Mouse (Mus musculus) cortical plate, adult 2 months (tissue): ENCODE measurements around the gene Dst. TPM values are rescaled to one million over a fixed set of nuclear protein-coding genes. Genes with fewer than 3 reads are reported as not detected.
A peak's percentile ranks its signal among the peaks of the same experiment; 100 is the strongest.

Experiments used
- H3K27ac ChIP-seq: fragments of 200-500 bp; 2 replicates; pipeline ENCODE4 v1.5.1; 2012; ENCODE audit warnings: low read length, control low read depth, inconsistent platforms; ENCODE audit not compliant: insufficient read depth
- H3K4me1 ChIP-seq: fragments of 200-500 bp; 2 replicates; pipeline ENCODE4 v1.6.1; 2011; ENCODE audit warnings: low read length; ENCODE audit not compliant: control insufficient read depth, insufficient read depth
- H3K4me3 ChIP-seq: fragments of 200-500 bp; 2 replicates; pipeline ENCODE4 v1.5.1; 2011; ENCODE audit warnings: mild to moderate bottlenecking, low read length, control low read depth; ENCODE audit not compliant: insufficient read depth
- CTCF ChIP-seq: fragments of 200-500 bp; IDR thresholded peaks from 2 replicates; pipeline ENCODE4 v1.5.1; 2011; ENCODE audit warnings: mild to moderate bottlenecking, control low read depth, low read length; ENCODE audit not compliant: insufficient read depth; ENCODE audit errors: extremely low read depth
- POLR2A ChIP-seq: fragments of 200-500 bp; IDR thresholded peaks from 2 replicates; pipeline ENCODE4 v1.6.1; 2011; ENCODE audit warnings: mild to moderate bottlenecking, low read length, control low read depth; ENCODE audit not compliant: insufficient read depth; ENCODE audit errors: extremely low read depth
- polyA plus RNA-seq: library from polyadenylated mRNA; depleted of rRNA; stranded (reverse); fragments of >200 nt; gene quantifications from 2 replicates; pipeline ENCODE4 v1.2.3, GENCODE M21; 2012

The Dst gene
- polyA plus RNA-seq, 1 experiment, result 88.5 TPM

DNA sequence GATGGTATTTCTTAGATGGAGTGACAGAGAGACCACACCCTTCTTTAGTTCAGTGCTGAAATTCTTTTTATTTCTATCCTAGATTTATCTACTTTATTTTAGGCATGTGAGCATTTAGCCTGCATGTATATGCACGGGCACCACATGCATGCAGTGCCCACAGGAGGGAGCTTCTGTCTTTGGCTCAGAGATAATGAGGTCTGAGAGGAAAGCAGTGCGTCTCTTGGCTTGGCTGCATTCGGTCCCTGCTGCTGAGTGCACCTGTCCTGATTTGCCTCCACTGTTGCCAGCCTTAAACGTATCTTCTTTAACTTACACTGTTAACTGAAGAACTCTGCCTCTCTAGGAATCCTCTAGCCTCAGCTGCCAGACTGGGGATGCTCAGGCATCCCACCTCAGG is 189.6 kb downstream of the Dst start:
- TF ChIP-seq CTCF, result peak; percentile 41; the same call in 1 of the 2 replicates
- TF ChIP-seq POLR2A, result no peak
- Histone ChIP-seq H3K4me1 (peaks cover 2% of the 10 kb centered on the region; the same call in 1 of the 2 replicates), H3K4me3 (no peak overlapping the region), H3K27ac (no peak overlapping the region)

DNA sequence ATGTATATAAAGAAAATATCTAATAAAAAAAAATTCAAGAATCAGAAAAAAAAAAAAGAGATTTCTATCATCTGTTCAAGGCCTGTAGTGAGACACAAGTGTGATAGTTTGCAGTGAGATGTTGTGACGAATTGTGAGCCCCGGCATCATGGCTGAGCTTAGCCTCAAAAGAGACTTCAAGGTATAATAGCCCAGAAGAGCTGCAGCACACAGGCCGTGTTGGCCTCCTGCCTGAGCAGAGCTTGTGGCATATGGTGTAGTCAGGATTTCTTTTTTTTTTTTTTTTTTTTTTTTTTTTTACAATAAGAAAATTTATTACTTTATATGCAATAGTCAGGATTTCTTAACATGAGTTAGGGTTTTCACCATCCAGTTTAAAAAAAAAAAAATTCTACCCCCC is 191.4 kb downstream of the Dst start:
- Histone ChIP-seq H3K4me3 (no peak overlapping the region), H3K4me1 (peaks cover 8% of the 10 kb centered on the region), H3K27ac (no peak overlapping the region)
- TF ChIP-seq POLR2A (no peak), CTCF (no peak)

DNA sequence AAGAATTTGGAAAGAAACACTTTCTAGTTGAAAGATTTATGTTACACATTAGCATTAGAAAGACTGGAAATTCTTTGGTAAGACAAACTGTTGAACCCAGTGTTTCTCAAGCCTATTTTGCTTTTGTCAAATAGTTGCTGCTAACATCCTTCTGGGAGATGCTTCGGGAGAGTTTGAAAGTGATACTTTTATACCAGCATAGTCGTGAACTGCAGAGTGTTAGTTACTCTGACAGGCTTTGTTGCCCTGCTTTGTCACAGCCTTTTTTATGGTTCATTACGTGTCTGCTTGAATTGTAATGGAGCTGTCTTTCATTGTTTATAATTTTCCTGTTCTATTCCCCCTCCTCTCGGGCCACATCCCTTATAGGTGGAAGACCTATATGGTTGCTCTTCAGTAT is 192.4 kb downstream of the Dst start:
- Histone ChIP-seq H3K4me3 (no peak overlapping the region), H3K4me1 (peaks cover 11% of the 10 kb centered on the region), H3K27ac (no peak overlapping the region)
- TF ChIP-seq POLR2A (no peak), CTCF (no peak)

DNA sequence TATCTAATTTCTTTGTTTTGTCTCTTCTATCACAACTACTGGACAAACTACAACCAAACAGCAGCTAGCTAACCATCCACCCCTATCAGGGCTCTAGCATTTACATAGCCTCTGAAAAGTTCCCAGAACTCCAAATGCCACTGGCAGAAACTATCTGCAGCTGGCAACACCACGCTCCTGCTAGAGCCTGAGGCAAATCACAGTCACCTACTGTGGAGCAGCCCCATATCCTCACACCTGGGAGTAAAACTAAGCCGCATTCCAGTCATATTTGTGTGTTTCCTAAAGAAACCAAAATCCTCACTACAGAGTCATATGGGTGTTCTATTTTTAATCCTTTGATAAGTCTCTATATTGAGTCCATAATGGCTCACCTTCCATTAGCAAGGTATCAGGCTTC is 194.6 kb downstream of the Dst start:
- no peak for TF ChIP-seq CTCF
- TF ChIP-seq POLR2A, result no peak
- Histone ChIP-seq H3K4me3 (no peak overlapping the region), H3K4me1 (peaks cover 9% of the 10 kb centered on the region)

DNA sequence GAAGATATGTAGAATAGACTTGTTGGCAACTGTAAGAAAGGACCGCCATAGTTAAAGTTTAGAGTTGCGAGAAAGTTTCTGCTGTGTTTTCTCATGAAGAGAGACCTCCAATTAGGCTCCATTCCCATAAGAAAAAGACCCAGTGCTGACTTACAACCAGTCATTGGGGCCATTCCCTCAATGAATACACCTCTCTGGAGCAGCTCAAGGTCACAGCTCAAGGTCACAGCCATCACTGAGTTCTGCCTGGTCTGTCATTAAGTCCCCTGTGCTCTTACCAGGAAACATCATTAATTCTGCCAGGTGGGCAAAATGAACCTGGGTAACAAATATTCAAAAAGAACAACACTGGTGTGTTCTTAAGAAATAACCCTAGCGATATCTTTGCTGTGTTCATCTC is 195.2 kb downstream of the Dst start:
- Histone ChIP-seq H3K4me1 (peaks cover 9% of the 10 kb centered on the region), H3K27ac (no peak overlapping the region), H3K4me3 (no peak overlapping the region)
- TF ChIP-seq CTCF (no peak), POLR2A (no peak)

More for the DNA sequence above, 194.6 kb downstream of the Dst start:
- H3K27ac ChIP-seq, result no peak overlapping the region

DNA sequence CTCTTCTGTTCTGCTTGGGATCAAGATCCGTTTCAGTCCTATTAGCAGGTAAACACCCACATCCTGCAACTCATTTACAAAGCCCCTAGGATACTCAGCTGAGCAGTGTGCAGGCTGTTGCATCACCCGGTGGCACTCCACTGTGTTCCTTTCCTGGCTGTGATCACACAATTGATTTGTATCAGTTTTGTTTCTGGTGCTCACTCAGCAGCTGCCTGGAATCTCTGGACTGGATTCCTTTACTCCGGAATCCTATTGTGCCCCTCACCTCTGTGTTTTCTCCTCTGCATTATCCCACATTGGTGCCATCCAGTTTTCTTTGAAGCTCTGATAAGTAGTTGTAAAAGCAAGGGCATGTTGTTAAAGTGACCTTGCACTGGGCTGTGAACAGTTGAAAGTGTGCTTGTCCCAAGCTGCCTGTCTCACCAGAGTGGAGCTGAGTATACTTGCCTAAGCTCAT is 195.7 kb downstream of the Dst start:
- H3K27ac ChIP-seq, result no peak overlapping the region

DNA sequence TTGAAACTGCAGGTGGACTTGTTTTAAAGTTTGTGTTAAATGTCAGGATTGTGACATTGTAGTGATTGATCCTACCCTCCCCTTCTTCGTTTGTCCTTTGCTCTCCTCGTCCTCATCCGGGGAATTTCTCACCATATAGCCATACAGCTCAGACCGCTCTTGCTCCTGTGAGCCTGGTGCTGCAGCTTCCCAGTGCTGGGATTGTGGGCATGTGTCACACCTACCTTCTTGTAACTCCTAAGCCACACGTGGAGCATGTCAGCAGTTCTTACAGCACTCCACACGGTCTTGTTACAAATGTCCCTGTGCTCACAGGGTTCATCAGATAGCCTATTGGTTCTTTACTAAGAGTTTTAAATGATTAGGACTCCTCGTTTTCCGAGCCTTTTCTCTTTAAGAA is 196.8 kb downstream of the Dst start:
- peaks cover 12% of the 10 kb centered on the region for H3K4me1 ChIP-seq

More for the DNA sequence above, 195.7 kb downstream of the Dst start:
- H3K4me3 ChIP-seq, result no peak overlapping the region
- H3K4me1 ChIP-seq, result peaks cover 9% of the 10 kb centered on the region
- TF ChIP-seq CTCF (no peak), POLR2A (no peak)

DNA sequence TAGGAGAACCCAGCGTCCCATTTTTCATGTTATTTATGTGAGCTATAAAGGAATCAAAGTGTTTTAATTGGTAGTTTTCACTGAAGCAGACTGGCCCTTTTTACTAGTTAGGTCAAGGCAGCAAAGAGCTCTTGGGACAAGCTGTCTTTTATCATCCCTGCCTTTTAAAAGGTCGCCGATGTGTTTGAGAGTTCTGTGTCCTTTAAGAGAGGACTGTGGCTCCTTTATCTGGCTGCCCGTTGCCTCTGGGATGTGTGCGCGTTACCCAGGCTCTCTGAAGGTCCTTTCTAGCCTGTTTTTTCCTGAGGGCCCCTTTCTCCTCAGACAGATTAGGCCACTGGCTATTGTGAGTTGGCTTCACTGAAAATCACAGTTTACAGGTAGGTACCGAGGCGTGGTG is 198.6 kb downstream of the Dst start:
- Histone ChIP-seq H3K4me3 (no peak overlapping the region), H3K27ac (no peak overlapping the region), H3K4me1 (peaks cover 13% of the 10 kb centered on the region)
- no peak for TF ChIP-seq CTCF
- no peak for TF ChIP-seq POLR2A

More for the DNA sequence above, 196.8 kb downstream of the Dst start:
- Histone ChIP-seq H3K27ac (no peak overlapping the region), H3K4me3 (no peak overlapping the region)
- TF ChIP-seq CTCF (no peak), POLR2A (no peak)

DNA sequence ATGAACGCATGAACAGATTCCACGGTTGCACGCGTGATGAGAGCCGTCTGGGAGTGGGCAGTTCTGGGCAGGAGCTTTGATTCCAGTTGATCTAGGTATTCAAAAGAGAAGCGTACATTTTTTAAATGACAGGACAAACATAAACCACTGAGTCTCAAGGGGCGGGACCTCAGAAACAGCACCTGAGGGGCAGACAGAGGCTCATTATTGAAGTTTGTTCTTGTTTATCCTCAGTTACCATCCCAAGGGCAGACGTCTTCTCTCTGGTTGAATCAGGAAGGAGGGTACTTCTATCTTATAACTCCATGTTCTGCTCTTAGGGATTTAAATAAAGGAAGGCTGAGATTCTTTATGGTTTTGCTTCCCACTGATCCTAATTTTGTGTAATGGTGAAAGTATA is 199.1 kb downstream of the Dst start:
- TF ChIP-seq CTCF (no peak), POLR2A (no peak)
- H3K4me3 ChIP-seq, result no peak overlapping the region
- peaks cover 13% of the 10 kb centered on the region for H3K4me1 ChIP-seq
- no peak overlapping the region for H3K27ac ChIP-seq

DNA sequence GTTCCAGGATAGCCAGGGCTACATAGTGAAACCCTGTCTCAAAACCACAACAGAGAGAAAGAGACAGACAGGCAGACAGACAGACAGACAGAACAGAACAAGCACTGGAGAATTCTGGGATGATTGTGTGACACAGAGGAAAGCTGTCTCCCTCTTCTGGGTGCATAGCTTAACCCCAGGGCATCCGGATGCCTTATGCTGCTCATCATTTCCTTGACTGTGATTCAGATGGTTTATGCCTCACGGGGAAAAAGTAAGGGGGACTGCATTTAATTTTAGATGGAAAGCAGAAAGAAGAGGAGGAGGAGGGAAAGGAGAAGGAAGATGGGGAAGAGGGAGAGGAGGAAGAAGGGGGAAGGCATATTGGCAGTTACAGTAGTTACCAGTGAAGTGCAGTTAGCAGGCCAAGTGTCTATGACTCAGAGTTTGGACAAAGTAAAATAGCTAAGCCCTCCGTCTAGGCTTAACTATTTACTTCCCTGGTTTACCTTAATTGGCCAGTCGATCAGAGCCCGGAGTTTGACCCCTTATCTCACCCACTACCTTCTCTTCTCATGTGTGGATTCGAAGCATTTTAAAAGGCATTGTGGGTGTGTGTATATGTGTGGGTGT is 201.7 kb downstream of the Dst start:
- TF ChIP-seq CTCF (no peak), POLR2A (no peak)
- Histone ChIP-seq H3K4me1 (peaks cover 6% of the 10 kb centered on the region), H3K27ac (no peak overlapping the region), H3K4me3 (no peak overlapping the region)
